8 mouse cellular contexts compared by ENCODE assay signal in the genomic region with DNA sequence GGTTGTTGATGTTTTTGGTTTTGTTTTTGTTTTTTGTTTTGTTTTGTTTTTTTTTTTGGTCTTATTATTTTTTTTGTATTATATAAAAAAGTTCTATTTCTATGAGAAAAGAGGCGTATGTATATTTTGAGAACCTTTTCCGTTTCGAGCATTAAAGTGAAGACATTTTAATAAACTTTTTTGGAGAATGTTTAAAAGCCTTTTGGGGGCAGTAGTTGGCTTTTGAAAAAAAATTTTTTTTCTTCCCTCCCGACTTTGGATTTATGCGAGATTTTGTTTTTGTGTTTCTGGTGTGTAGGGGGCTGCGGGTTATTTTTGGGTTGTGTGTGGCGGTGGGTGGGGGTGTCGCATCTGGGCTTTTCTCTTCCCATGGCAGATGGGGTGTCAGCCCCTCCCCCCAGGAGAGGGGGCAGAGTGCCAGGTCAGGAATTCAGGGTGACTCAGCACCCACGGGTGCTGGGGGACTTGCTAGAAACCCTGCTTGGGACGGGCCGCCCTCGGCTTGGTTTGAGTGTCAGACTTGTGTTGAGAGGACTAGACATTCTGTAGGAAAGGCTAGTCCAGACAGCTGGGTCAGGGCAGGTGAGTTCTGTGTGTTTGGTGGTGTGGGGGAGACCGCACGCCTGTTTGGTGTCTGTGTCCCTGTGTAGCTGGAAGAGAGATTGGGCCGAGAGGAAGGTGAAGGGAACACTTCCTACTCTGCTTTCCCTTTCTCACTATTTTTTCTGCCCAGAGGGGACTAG. TPM values are rescaled to one million over a fixed set of nuclear protein-coding genes. Genes with fewer than 3 reads are reported as not detected.
DNase-seq lines count a peak whose midpoint lies in the region; ATAC-seq and TF ChIP-seq lines count a peak whose summit lies in the region.

No protein-coding gene starts in this region.

- H3K36me3 ChIP-seq in MEL (ENCODE audit: control insufficient read depth in 1 of 2, insufficient read depth in 2 of 2, low read length in 2 of 2): peaks cover 2 to 19% of the 10 kb centered on the region in 2 experiments; a peak in 3 of 4 replicates
- no peaks in the 10 kb centered on the region for H3K36me3 ChIP-seq in forebrain, embryonic 12.5 days (replicated peaks)
- no peaks in the 10 kb centered on the region for H3K36me3 ChIP-seq in hindbrain, embryonic 11.5 days (ENCODE audit: control insufficient read depth, insufficient read depth, low read length)
- H3K36me3 ChIP-seq in limb, embryonic 10.5 days: no peaks in the 10 kb centered on the region
- no peaks in the 10 kb centered on the region for H3K36me3 ChIP-seq in midbrain, embryonic 14.5 days (ENCODE audit: control insufficient read depth, insufficient read depth, low read length)

- no peak for TF ChIP-seq RAD21 in MEL (IDR thresholded peaks at IDR 0.05; ENCODE audit: low read depth, low read length)

- peaks cover 30% of the 10 kb centered on the region for H3K79me2 ChIP-seq in MEL (ENCODE audit: control insufficient read depth, insufficient read depth, low read length, poor library complexity)

- H3K4me2 ChIP-seq in forebrain, embryonic 12.5 days: peak overlapping the region; percentile 94
- peak overlapping the region; percentile 95 for H3K4me2 ChIP-seq in hindbrain, embryonic 11.5 days (replicated peaks; ENCODE audit: low read depth, low read length)
- peak overlapping the region; percentile 83 for H3K4me2 ChIP-seq in midbrain, embryonic 14.5 days (ENCODE audit: low read length)

- peak overlapping the region; percentile 73 to 96 for H3K4me3 ChIP-seq in MEL (ENCODE audit: control insufficient read depth in 1 of 2, insufficient read depth in 1 of 2, low read depth in 2 of 2, low read length in 2 of 2)
- peak overlapping the region; percentile 67 for H3K4me3 ChIP-seq in forebrain, embryonic 12.5 days (replicated peaks)
- H3K4me3 ChIP-seq in hindbrain, embryonic 11.5 days (ENCODE audit: low read depth, low read length): peak overlapping the region; percentile 55; the same call in 1 of the 2 replicates
- H3K4me3 ChIP-seq in limb, embryonic 10.5 days: peak overlapping the region; percentile 77
- peak overlapping the region; percentile 54 for H3K4me3 ChIP-seq in midbrain, embryonic 14.5 days (replicated peaks; ENCODE audit: low read depth, low read length)

- no peaks in the 10 kb centered on the region for H3K27me3 ChIP-seq in MEL (ENCODE audit: control insufficient read depth in 1 of 2, insufficient read depth in 2 of 2, low read length in 2 of 2)
- peaks cover 69% of the 10 kb centered on the region for H3K27me3 ChIP-seq in forebrain, embryonic 12.5 days
- peaks cover 39% of the 10 kb centered on the region for H3K27me3 ChIP-seq in hindbrain, embryonic 11.5 days (ENCODE audit: control insufficient read depth, insufficient read depth, low read length)
- H3K27me3 ChIP-seq in limb, embryonic 10.5 days (ENCODE audit: low read depth, poor library complexity, severe bottlenecking): peaks cover 77% of the 10 kb centered on the region
- peaks cover 48% of the 10 kb centered on the region for H3K27me3 ChIP-seq in midbrain, embryonic 14.5 days (ENCODE audit: control insufficient read depth, insufficient read depth, low read length)

- H3K9me3 ChIP-seq in MEL (replicated peaks; ENCODE audit: insufficient read depth, low read length): no peaks in the 10 kb centered on the region
- 0 out of 2 replicates have a peak, but pooled peaks cover 2% of the 10 kb centered on the region for H3K9me3 ChIP-seq in forebrain, embryonic 12.5 days
- H3K9me3 ChIP-seq in hindbrain, embryonic 11.5 days (ENCODE audit: control insufficient read depth, low read length): no peaks in the 10 kb centered on the region
- H3K9me3 ChIP-seq in limb, embryonic 10.5 days (replicated peaks): no peaks in the 10 kb centered on the region
- no peaks in the 10 kb centered on the region for H3K9me3 ChIP-seq in midbrain, embryonic 14.5 days (ENCODE audit: control insufficient read depth, low read length)

- H3K4me1 ChIP-seq in MEL (ENCODE audit: control insufficient read depth in 1 of 2, insufficient read depth in 2 of 2, low read length in 2 of 2): peaks cover 11 to 27% of the 10 kb centered on the region in 2 experiments
- peaks cover 16% of the 10 kb centered on the region for H3K4me1 ChIP-seq in forebrain, embryonic 12.5 days
- H3K4me1 ChIP-seq in hindbrain, embryonic 11.5 days (replicated peaks; ENCODE audit: control insufficient read depth, insufficient read depth, low read length): peaks cover 4% of the 10 kb centered on the region; the same call in 1 of the 2 replicates
- H3K4me1 ChIP-seq in limb, embryonic 10.5 days: peaks cover 27% of the 10 kb centered on the region
- H3K4me1 ChIP-seq in midbrain, embryonic 14.5 days (ENCODE audit: control insufficient read depth, insufficient read depth, low read length): 0 out of 2 replicates have a peak, but pooled peaks cover 4% of the 10 kb centered on the region

- peak; percentile 32 for DNase-seq in cerebellum, adult 11 months
- no peak for DNase-seq in cerebellum, postnatal 36 days
- peak; percentile 61 for DNase-seq in MEL (ENCODE audit: low read depth, low spot score)
- DNase-seq in hindbrain, embryonic 11.5 days (ENCODE audit: low spot score): no peak
- no peak for DNase-seq in limb, embryonic 10.5 days (ENCODE audit: low spot score)
- DNase-seq in midbrain, embryonic 14.5 days: no peak

- no peak for TF ChIP-seq EP300 in MEL (IDR thresholded peaks at IDR 0.05; ENCODE audit: low read depth in 1 of 2, low read length in 2 of 2)

- ATAC-seq in forebrain, embryonic 12.5 days (ENCODE audit: low FRiP score): no peak
- no peak for ATAC-seq in hindbrain, embryonic 11.5 days (ENCODE audit: low FRiP score)
- ATAC-seq in midbrain, embryonic 14.5 days (ENCODE audit: low FRiP score, low TSS enrichment): no peak
- no peak for ATAC-seq in granulocyte monocyte progenitor cell, adult 5-6 weeks (replicated peaks; ENCODE audit: poor library complexity, severe bottlenecking)

- 0 out of 4 replicates have a peak, but pooled peaks of 1 of the 2 experiments have one; percentile 12 for TF ChIP-seq POLR2A in MEL (IDR thresholded peaks at IDR 0.05; ENCODE audit: control insufficient read depth in 1 of 2, insufficient read depth in 1 of 2, low read depth in 1 of 2, low read length in 2 of 2, poor library complexity in 1 of 2)

- WGBS in forebrain, embryonic 12.5 days: 62% methylated on average over 15 of the region's 15 CpGs
- WGBS in hindbrain, embryonic 11.5 days: 64% methylated on average over 15 of the region's 15 CpGs
- WGBS in limb, embryonic 10.5 days: 64% methylated on average over 15 of the region's 15 CpGs
- WGBS in midbrain, embryonic 14.5 days: 67% methylated on average over 15 of the region's 15 CpGs

- peak overlapping the region; percentile 77 for H3K27ac ChIP-seq in MEL (ENCODE audit: control insufficient read depth, low read depth, low read length)
- no peak overlapping the region for H3K27ac ChIP-seq in forebrain, embryonic 12.5 days
- H3K27ac ChIP-seq in hindbrain, embryonic 11.5 days (ENCODE audit: low read depth, low read length): no peak overlapping the region
- no peak overlapping the region for H3K27ac ChIP-seq in limb, embryonic 10.5 days
- H3K27ac ChIP-seq in midbrain, embryonic 14.5 days (replicated peaks; ENCODE audit: low read depth, low read length): no peak overlapping the region

- H3K9ac ChIP-seq in MEL (ENCODE audit: control insufficient read depth, low read depth, low read length, poor library complexity, severe bottlenecking): peak overlapping the region; percentile 82
- H3K9ac ChIP-seq in forebrain, embryonic 12.5 days: no peak overlapping the region
- no peak overlapping the region for H3K9ac ChIP-seq in hindbrain, embryonic 11.5 days (ENCODE audit: low read depth, low read length)
- H3K9ac ChIP-seq in midbrain, embryonic 14.5 days (replicated peaks; ENCODE audit: low read length): no peak overlapping the region

- no peak; a peak in 1 of 6 replicates for TF ChIP-seq CTCF in MEL (IDR thresholded peaks at IDR 0.05 in 2 of 3, conservative IDR thresholded peaks at IDR 0.05 in 1 of 3; ENCODE audit: control insufficient read depth in 1 of 3, insufficient read depth in 1 of 3, low read depth in 2 of 3, low read length in 3 of 3, poor library complexity in 1 of 3, severe bottlenecking in 1 of 3)

RNA-seq across cellular contexts. Expression of gene Tmem189, which starts 0.8 kb away (rescaled TPM):
- total RNA-seq in MEL (2012; rRNA removed): 18.2 and 21.7 TPM in 2 replicates
- 10 to 100 TPM in 1 of 2 experiments, not detected in 1; 46.5 TPM for polyA plus RNA-seq in MEL (2012; ENCODE audit: insufficient read depth in 1 of 2, insufficient read length in 2 of 2, low read depth in 1 of 2, low replicate concordance in 2 of 2, missing spikeins in 1 of 2)
- polyA plus RNA-seq in forebrain, embryonic 12.5 days (2016; fragmentation: Nextera tagmentation; extraction: Ambion mirVana): 31.2 and 34.5 TPM in 2 replicates
- 27.5 and 34.0 TPM in 2 replicates for polyA plus RNA-seq in hindbrain, embryonic 11.5 days (2014; fragmentation: Nextera tagmentation; extraction: Ambion mirVana)
- polyA plus RNA-seq in limb, embryonic 10.5 days (2016; fragmentation: Nextera tagmentation; extraction: Ambion mirVana): 41.9 and 43.2 TPM in 2 replicates
- polyA plus RNA-seq in midbrain, embryonic 14.5 days (2014; fragmentation: Nextera tagmentation; extraction: Ambion mirVana): 28.8 and 29.9 TPM in 2 replicates
- 24.7 and 28.9 TPM in 2 replicates for total RNA-seq in granulocyte monocyte progenitor cell, adult 5-6 weeks (2014; fragmentation: Nextera tagmentation)
- total RNA-seq in granulocyte monocyte progenitor cell, adult 5-6 weeks (2017): 13.4 and 13.6 TPM in 2 replicates

RNA-seq across cellular contexts. Expression of gene Cebpb, which starts 1.7 kb away (rescaled TPM):
- total RNA-seq in MEL (2012; rRNA removed): 9.9 and 20.8 TPM in 2 replicates
- 10 to 100 TPM in 1 of 2 experiments, not detected in 1; 10.7 TPM for polyA plus RNA-seq in MEL (2012; ENCODE audit: insufficient read depth in 1 of 2, insufficient read length in 2 of 2, low read depth in 1 of 2, low replicate concordance in 2 of 2, missing spikeins in 1 of 2)
- polyA plus RNA-seq in forebrain, embryonic 12.5 days (2016; fragmentation: Nextera tagmentation; extraction: Ambion mirVana): 0.95 and 1.5 TPM in 2 replicates
- 1.5 and 3.1 TPM in 2 replicates for polyA plus RNA-seq in hindbrain, embryonic 11.5 days (2014; fragmentation: Nextera tagmentation; extraction: Ambion mirVana)
- 1.2 and 2.2 TPM in 2 replicates for polyA plus RNA-seq in limb, embryonic 10.5 days (2016; fragmentation: Nextera tagmentation; extraction: Ambion mirVana)
- 1.4 TPM in 2 replicates for polyA plus RNA-seq in midbrain, embryonic 14.5 days (2014; fragmentation: Nextera tagmentation; extraction: Ambion mirVana)
- total RNA-seq in granulocyte monocyte progenitor cell, adult 5-6 weeks (2014; fragmentation: Nextera tagmentation): 11.8 and 15.7 TPM in 2 replicates
- 17.8 and 27.5 TPM in 2 replicates for total RNA-seq in granulocyte monocyte progenitor cell, adult 5-6 weeks (2017)

RNA-seq across cellular contexts. Expression of gene Gm20431, which starts 29.1 kb away (rescaled TPM):
- 5.2 and 8.1 TPM in 2 replicates for total RNA-seq in MEL (2012; rRNA removed)
- polyA plus RNA-seq in MEL (2012; ENCODE audit: insufficient read depth in 1 of 2, insufficient read length in 2 of 2, low read depth in 1 of 2, low replicate concordance in 2 of 2, missing spikeins in 1 of 2): 1 to 10 TPM in 1 of 2 experiments, not detected in 1; 5.9 TPM
- 7.5 and 10.2 TPM in 2 replicates for polyA plus RNA-seq in forebrain, embryonic 12.5 days (2016; fragmentation: Nextera tagmentation; extraction: Ambion mirVana)
- polyA plus RNA-seq in hindbrain, embryonic 11.5 days (2014; fragmentation: Nextera tagmentation; extraction: Ambion mirVana): 4.0 and 8.4 TPM in 2 replicates
- 1.0 and 4.0 TPM in 2 replicates for polyA plus RNA-seq in limb, embryonic 10.5 days (2016; fragmentation: Nextera tagmentation; extraction: Ambion mirVana)
- 8.0 and 11.5 TPM in 2 replicates for polyA plus RNA-seq in midbrain, embryonic 14.5 days (2014; fragmentation: Nextera tagmentation; extraction: Ambion mirVana)
- total RNA-seq in granulocyte monocyte progenitor cell, adult 5-6 weeks (2014; fragmentation: Nextera tagmentation): 4.6 and 11.6 TPM in 2 replicates
- not detected in 2 replicates for total RNA-seq in granulocyte monocyte progenitor cell, adult 5-6 weeks (2017)

RNA-seq across cellular contexts. Expression of gene Ube2v1, which starts 58.5 kb away (rescaled TPM):
- 156 and 164 TPM in 2 replicates for total RNA-seq in MEL (2012; rRNA removed)
- 100 to 1,000 TPM in 1 of 2 experiments, not detected in 1; 343 TPM for polyA plus RNA-seq in MEL (2012; ENCODE audit: insufficient read depth in 1 of 2, insufficient read length in 2 of 2, low read depth in 1 of 2, low replicate concordance in 2 of 2, missing spikeins in 1 of 2)
- 303 and 311 TPM in 2 replicates for polyA plus RNA-seq in forebrain, embryonic 12.5 days (2016; fragmentation: Nextera tagmentation; extraction: Ambion mirVana)
- 237 and 257 TPM in 2 replicates for polyA plus RNA-seq in hindbrain, embryonic 11.5 days (2014; fragmentation: Nextera tagmentation; extraction: Ambion mirVana)
- polyA plus RNA-seq in limb, embryonic 10.5 days (2016; fragmentation: Nextera tagmentation; extraction: Ambion mirVana): 375 and 404 TPM in 2 replicates
- polyA plus RNA-seq in midbrain, embryonic 14.5 days (2014; fragmentation: Nextera tagmentation; extraction: Ambion mirVana): 286 and 299 TPM in 2 replicates
- total RNA-seq in granulocyte monocyte progenitor cell, adult 5-6 weeks (2014; fragmentation: Nextera tagmentation): 112 and 155 TPM in 2 replicates
- 49.7 and 50.5 TPM in 2 replicates for total RNA-seq in granulocyte monocyte progenitor cell, adult 5-6 weeks (2017)

Comparison
In these comparisons a context has a peak if more than half of its experiments do, and no peak if none do; other contexts are left out.
1. DNase-seq: peak in cerebellum, adult 11 months (single experiment) and MEL (single experiment); none in cerebellum, postnatal 36 days (0 of 2), hindbrain, embryonic 11.5 days (single experiment), limb, embryonic 10.5 days (single experiment) and midbrain, embryonic 14.5 days (single experiment).
2. Peak in every context shown above with its lines, with median percentiles within 50 percentile points of each other: H3K4me3 ChIP-seq and H3K4me2 ChIP-seq.